Mouse (Mus musculus) liver, adult 2 months (tissue): ENCODE measurements at regions not wholly inside any gene's neighbourhood (a gene's known extent, or its start where the extent isn't known, plus 50 kb on each side); places are given as distances from the start of the nearest gene placed in this dataset.

Source experiments
- DNase-seq: peaks from one replicate; pipeline ENCODE4 v3.0.0-alpha.2; 2011; ENCODE audit warnings: low read depth, low spot score; ENCODE audit errors: extremely low read depth
- H3K27ac ChIP-seq: fragments of 200-500 bp; replicated peaks from 2 replicates; pipeline ENCODE4 v1.5.1; 2012; ENCODE audit warnings: low read depth, mild to moderate bottlenecking, control low read depth, inconsistent platforms, low read length; ENCODE audit not compliant: insufficient read depth
- H3K27me3 ChIP-seq: fragments of 200-500 bp; 2 replicates; pipeline ENCODE4 v1.6.1; 2012; ENCODE audit warnings: mild to moderate bottlenecking, moderate library complexity, low read length, inconsistent platforms; ENCODE audit not compliant: control insufficient read depth, insufficient read depth
- H3K36me3 ChIP-seq: fragments of 200-500 bp; 2 replicates; pipeline ENCODE4 v1.6.1; 2012; ENCODE audit warnings: low read length, inconsistent platforms; ENCODE audit not compliant: control insufficient read depth, insufficient read depth
- H3K4me1 ChIP-seq: fragments of 200-500 bp; 2 replicates; pipeline ENCODE4 v1.6.1; 2011; ENCODE audit warnings: low read length; ENCODE audit not compliant: control insufficient read depth, insufficient read depth
- H3K4me3 ChIP-seq: fragments of 200-500 bp; 2 replicates; pipeline ENCODE4 v1.5.1; 2011; ENCODE audit warnings: low read depth, mild to moderate bottlenecking, control low read depth, low read length, moderate library complexity; ENCODE audit not compliant: insufficient read depth
- H3K79me2 ChIP-seq: fragments of 200-500 bp; 2 replicates; pipeline ENCODE4 v1.6.1; 2012; ENCODE audit warnings: inconsistent platforms, mild to moderate bottlenecking, low read length, moderate library complexity; ENCODE audit not compliant: control insufficient read depth, insufficient read depth
- H3K9ac ChIP-seq: fragments of 200-500 bp; 2 replicates; pipeline ENCODE4 v1.6.1; 2012; ENCODE audit warnings: low read depth, mild to moderate bottlenecking, control low read depth, inconsistent platforms, low read length
- CTCF ChIP-seq: fragments of 200-500 bp; IDR thresholded peaks from 2 replicates; pipeline ENCODE4 v1.5.1; 2011; ENCODE audit warnings: low read depth, low read length, control low read depth
- POLR2A ChIP-seq: fragments of 200-500 bp; IDR thresholded peaks from 2 replicates; pipeline ENCODE4 v1.6.1; 2011; ENCODE audit warnings: low read length, control low read depth; ENCODE audit not compliant: insufficient read depth; ENCODE audit errors: extremely low read depth
- WGBS: fragments of 180-500 bp; shearing (Covaris S2); methylation state at CpG from one replicate; pipeline ENCODE4 v1.1.7; 2018; 5-methylcytosine and 5-hydroxymethylcytosine counted together

GRCm38 (mm10) chr6:49712980-49713379 is 109.5 kb upstream of the Npy start:
- 92% methylated on average over 1 of the region's 1 CpGs for WGBS
- no peak overlapping the region for H3K27ac ChIP-seq
- H3K4me3 ChIP-seq, result no peak overlapping the region
- H3K4me1 ChIP-seq, result no peaks in the 10 kb centered on the region
- no peak for DNase-seq
- no peaks in the 10 kb centered on the region for H3K27me3 ChIP-seq
- no peaks in the 10 kb centered on the region for H3K36me3 ChIP-seq
- no peaks in the 10 kb centered on the region for H3K79me2 ChIP-seq
- no peak overlapping the region for H3K9ac ChIP-seq
- no peak for TF ChIP-seq CTCF
- no peak for TF ChIP-seq POLR2A

- Histone ChIP-seq H3K36me3 (no peaks in the 10 kb centered on the region), H3K4me3 (no peak overlapping the region), H3K79me2 (no peaks in the 10 kb centered on the region), H3K4me1 (no peaks in the 10 kb centered on the region), H3K27ac (no peak overlapping the region), H3K9ac (no peak overlapping the region), H3K27me3 (no peaks in the 10 kb centered on the region)
- TF ChIP-seq CTCF (no peak), POLR2A (no peak)
- no peak for DNase-seq
- WGBS, result 0% methylated on average over 2 of the region's 2 CpGs
These were observed 106.0 kb upstream of the Npy start for GRCm38 (mm10) chr6:49716520-49716919.

- whole genome bisulfite sequencing, result 26% methylated on average over 1 of the region's 1 CpGs
- no peak for DNase-seq
- TF ChIP-seq CTCF (no peak), POLR2A (no peak)
- no peaks in the 10 kb centered on the region for H3K27me3 ChIP-seq
- no peak overlapping the region for H3K4me3 ChIP-seq
- H3K9ac ChIP-seq, result no peak overlapping the region
- no peaks in the 10 kb centered on the region for H3K36me3 ChIP-seq
- H3K27ac ChIP-seq, result no peak overlapping the region
- H3K4me1 ChIP-seq, result no peaks in the 10 kb centered on the region
- H3K79me2 ChIP-seq, result no peaks in the 10 kb centered on the region
These were observed 105.6 kb upstream of the Npy start for GRCm38 (mm10) chr6:49716945-49717344.

- no peaks in the 10 kb centered on the region for H3K79me2 ChIP-seq
- no peak overlapping the region for H3K9ac ChIP-seq
- no peaks in the 10 kb centered on the region for H3K4me1 ChIP-seq
- WGBS, result 73% methylated on average over 5 of the region's 5 CpGs
- TF ChIP-seq POLR2A (no peak), CTCF (no peak)
- no peaks in the 10 kb centered on the region for H3K27me3 ChIP-seq
- H3K36me3 ChIP-seq, result no peaks in the 10 kb centered on the region
- no peak overlapping the region for H3K4me3 ChIP-seq
- no peak overlapping the region for H3K27ac ChIP-seq
- DNase-seq, result no peak
These were observed 89.3 kb upstream of the Npy start for GRCm38 (mm10) chr6:49733191-49733590.

GRCm38 (mm10) chr6:49743157-49743556 is 79.4 kb upstream of the Npy start:
- Histone ChIP-seq H3K36me3 (no peaks in the 10 kb centered on the region), H3K27me3 (no peaks in the 10 kb centered on the region), H3K9ac (no peak overlapping the region), H3K4me3 (no peak overlapping the region), H3K27ac (no peak overlapping the region), H3K79me2 (no peaks in the 10 kb centered on the region), H3K4me1 (no peaks in the 10 kb centered on the region)
- 75% methylated on average over 3 of the region's 3 CpGs for WGBS
- no peak for DNase-seq
- TF ChIP-seq POLR2A (no peak), CTCF (no peak)

GRCm38 (mm10) chr6:49745301-49745700 is 77.2 kb upstream of the Npy start:
- no peak overlapping the region for H3K27ac ChIP-seq
- no peaks in the 10 kb centered on the region for H3K36me3 ChIP-seq
- H3K4me1 ChIP-seq, result no peaks in the 10 kb centered on the region
- TF ChIP-seq POLR2A, result no peak
- TF ChIP-seq CTCF, result no peak
- no peak overlapping the region for H3K9ac ChIP-seq
- H3K79me2 ChIP-seq, result no peaks in the 10 kb centered on the region
- WGBS, result 87% methylated on average over 4 of the region's 4 CpGs
- H3K4me3 ChIP-seq, result no peak overlapping the region
- DNase-seq, result no peak
- no peaks in the 10 kb centered on the region for H3K27me3 ChIP-seq
